Mouse (Mus musculus): ENCODE results near the gene Epn1. TPM values are rescaled to one million over a fixed set of nuclear protein-coding genes. Genes with fewer than 3 reads are reported as not detected.

The Epn1 gene
- polyA plus RNA-seq, 1 experiment from 2014 or later, result 69.1 TPM

DNA sequence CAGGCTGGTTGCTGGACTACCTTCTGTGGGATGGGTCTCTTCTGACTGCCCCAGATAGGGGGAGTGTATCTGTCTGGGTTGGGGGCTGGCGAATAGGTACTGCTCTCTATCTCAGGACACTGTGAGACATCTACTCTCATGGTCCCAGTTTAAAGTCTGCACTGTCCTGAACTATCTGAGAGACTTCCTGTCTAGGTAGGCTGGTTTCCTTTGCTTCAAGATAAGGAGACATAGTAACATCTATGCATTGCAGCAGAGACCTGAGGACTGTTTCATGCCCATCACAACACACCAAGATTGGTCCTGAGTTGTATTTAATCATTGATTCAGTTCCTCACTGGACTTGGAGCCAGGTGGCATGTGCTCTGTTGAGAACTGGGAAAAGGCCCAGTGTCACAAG lies 5.5 kb downstream of the Epn1 start:
- no peak overlapping the region for H3K27ac ChIP-seq
- no peak for DNase-seq (ENCODE audit: low spot score)
- H3K4me3 ChIP-seq, result no peak overlapping the region
- WGBS, result 94% methylated on average over 1 of the region's 1 CpGs
- H3K9me3 ChIP-seq (replicated peaks), result no peaks in the 10 kb centered on the region
- no peaks in the 10 kb centered on the region for H3K27me3 ChIP-seq (ENCODE audit: low read depth, poor library complexity, severe bottlenecking)
- peaks cover 80% of the 10 kb centered on the region for H3K36me3 ChIP-seq
- H3K4me1 ChIP-seq, result peaks cover 25% of the 10 kb centered on the region

DNA sequence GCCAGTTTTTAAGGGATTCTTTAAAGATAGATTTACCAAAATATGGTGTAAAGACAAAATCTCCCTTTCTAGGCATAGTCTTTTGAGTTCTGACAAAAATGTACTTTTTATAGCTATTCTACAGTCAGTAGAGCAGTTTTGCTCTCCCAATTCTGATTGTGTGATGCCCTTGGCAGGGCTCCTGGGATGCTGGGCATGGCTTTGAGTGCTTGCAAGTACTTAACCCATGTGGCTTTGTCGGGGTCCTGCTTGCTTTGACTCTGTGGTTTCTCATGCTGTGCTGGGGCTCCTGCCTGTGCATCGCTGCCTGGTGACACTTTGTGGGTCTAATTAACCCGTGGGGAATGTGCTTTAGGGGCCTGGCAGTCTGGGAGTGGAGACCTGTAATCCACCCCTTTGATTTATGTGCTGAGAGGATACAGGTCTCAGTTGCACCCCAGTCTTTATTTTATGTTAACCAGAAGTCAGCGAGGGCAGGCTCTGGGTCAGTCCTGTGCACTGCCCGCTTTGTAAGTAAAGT lies 6.9 kb downstream of the Epn1 start:
- H3K36me3 ChIP-seq, result peaks cover 92% of the 10 kb centered on the region
- no peak overlapping the region for H3K27ac ChIP-seq
- WGBS, result 40% methylated on average over 5 of the region's 5 CpGs
- H3K4me1 ChIP-seq, result peaks cover 14% of the 10 kb centered on the region; the same call in 1 of the 2 replicates
- H3K4me3 ChIP-seq, result no peak overlapping the region
- H3K9me3 ChIP-seq (replicated peaks), result no peaks in the 10 kb centered on the region
- no peak for DNase-seq (ENCODE audit: low spot score)
- H3K27me3 ChIP-seq (ENCODE audit: low read depth, poor library complexity, severe bottlenecking), result no peaks in the 10 kb centered on the region

DNA sequence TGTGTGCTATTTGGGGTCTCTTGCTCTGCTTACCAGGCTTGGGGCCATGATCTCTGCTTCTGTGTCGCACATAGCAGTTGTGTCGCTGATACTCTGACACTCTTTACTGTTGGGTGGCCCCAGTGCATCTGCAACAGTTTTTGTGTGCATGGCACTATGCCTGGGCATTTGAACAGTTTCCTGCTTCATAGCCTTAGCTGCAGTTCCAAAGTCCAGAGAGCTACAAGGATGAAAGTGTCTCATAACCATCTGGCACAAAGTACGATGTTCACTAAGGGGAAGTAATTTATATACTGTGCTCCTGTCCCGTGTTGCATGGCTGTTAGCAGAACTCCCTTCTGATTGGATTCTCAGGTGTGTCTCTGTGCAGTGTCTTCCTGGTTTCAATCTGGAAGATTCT lies 7.9 kb downstream of the Epn1 start:
- Histone ChIP-seq H3K27ac (no peak overlapping the region), H3K9me3 (replicated peaks) (no peaks in the 10 kb centered on the region), H3K4me1 (peaks cover 14% of the 10 kb centered on the region; the same call in 1 of the 2 replicates), H3K4me3 (no peak overlapping the region), H3K27me3 (ENCODE audit: low read depth, poor library complexity, severe bottlenecking) (no peaks in the 10 kb centered on the region), H3K36me3 (peaks cover 95% of the 10 kb centered on the region)
- WGBS, result 88% methylated on average over 4 of the region's 4 CpGs
- DNase-seq (ENCODE audit: low spot score), result no peak

DNA sequence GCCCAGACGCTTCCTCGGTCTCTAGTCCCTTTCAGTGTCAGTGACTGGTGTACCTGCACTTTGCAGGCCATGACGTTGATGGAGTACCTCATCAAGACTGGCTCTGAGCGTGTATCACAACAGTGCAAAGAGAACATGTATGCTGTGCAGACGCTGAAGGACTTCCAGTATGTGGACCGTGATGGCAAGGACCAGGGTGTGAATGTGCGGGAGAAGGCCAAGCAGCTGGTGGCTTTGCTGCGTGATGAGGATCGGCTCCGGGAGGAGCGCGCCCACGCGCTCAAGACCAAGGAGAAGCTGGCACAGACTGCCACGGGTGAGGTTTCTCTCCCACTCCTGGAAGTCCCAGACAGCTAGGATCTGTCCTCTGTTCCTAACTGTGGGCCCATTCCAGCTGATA lies 9.8 kb downstream of the Epn1 start:
- no peak for DNase-seq (ENCODE audit: low spot score)
- Histone ChIP-seq H3K27me3 (ENCODE audit: low read depth, poor library complexity, severe bottlenecking) (no peaks in the 10 kb centered on the region), H3K9me3 (replicated peaks) (no peaks in the 10 kb centered on the region), H3K36me3 (peaks cover 95% of the 10 kb centered on the region), H3K27ac (no peak overlapping the region), H3K4me1 (peaks cover 14% of the 10 kb centered on the region; the same call in 1 of the 2 replicates), H3K4me3 (no peak overlapping the region)
- WGBS, result 96% methylated on average over 15 of the region's 15 CpGs

DNA sequence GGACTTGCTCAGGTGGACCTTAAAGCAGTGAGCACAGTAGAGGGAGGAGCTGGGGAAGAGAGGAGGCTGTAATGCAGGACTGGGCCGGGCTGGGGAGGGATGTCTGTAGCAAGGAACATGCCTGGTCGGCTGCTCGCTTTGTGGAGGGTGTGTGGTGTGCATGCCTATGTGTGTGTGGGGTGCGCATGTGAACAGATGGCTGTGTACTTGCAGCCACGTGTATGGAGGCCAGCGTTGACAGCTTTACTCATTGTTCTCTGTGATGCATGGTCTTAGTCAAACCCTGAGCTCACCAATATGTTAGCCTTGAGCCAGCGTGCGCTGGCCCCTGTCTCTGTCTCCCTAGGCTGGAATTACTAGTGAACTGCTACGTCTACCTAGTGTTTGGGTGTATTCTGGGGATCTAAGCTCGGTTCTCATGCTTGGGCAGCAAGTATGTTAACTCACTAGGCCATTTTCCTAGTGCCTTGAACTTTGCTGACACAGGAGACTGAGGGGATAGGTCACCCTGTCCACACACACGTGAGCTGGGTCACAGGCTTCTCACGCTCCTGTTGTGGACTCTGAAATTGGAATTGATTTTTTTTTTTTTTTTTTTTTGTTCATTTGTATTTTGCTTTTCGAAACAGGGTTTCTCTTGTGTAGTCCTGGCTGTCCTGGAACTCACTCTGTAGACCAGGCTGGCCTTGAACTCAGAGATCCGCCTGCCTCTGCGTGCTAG lies 11.1 kb downstream of the Epn1 start:
- H3K9me3 ChIP-seq (replicated peaks), result no peaks in the 10 kb centered on the region
- DNase-seq (ENCODE audit: low spot score), result no peak
- peaks cover 95% of the 10 kb centered on the region for H3K36me3 ChIP-seq
- H3K27me3 ChIP-seq (ENCODE audit: low read depth, poor library complexity, severe bottlenecking), result no peaks in the 10 kb centered on the region
- no peak overlapping the region for H3K4me3 ChIP-seq
- WGBS, result 92% methylated on average over 15 of the region's 15 CpGs
- H3K4me1 ChIP-seq, result peaks cover 12% of the 10 kb centered on the region; the same call in 1 of the 2 replicates
- H3K27ac ChIP-seq, result no peak overlapping the region

DNA sequence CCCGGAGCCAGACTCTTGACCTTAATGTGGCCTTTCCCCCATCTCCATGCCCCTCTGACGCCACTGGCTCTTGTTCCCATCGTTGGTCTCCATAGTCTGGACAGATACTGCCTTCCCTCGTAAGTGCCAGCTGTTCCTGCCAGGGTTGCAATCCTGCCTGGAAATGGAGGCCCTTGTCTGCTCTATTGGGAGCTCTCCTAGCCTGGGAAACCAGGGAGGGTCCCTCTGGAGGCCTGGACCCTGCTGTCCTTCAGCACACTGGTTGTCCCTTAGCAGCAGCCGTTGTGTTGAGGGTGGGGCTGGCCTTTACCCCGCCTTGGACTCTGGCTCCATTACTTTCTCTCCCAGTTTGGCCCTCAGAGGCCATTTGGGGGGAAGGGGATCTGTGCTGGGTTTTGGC lies 12.3 kb downstream of the Epn1 start:
- Histone ChIP-seq H3K27ac (no peak overlapping the region), H3K9me3 (replicated peaks) (no peaks in the 10 kb centered on the region), H3K36me3 (peaks cover 96% of the 10 kb centered on the region), H3K4me3 (no peak overlapping the region), H3K27me3 (ENCODE audit: low read depth, poor library complexity, severe bottlenecking) (no peaks in the 10 kb centered on the region), H3K4me1 (0 out of 2 replicates have a peak, but pooled peaks cover 2% of the 10 kb centered on the region)
- 89% methylated on average over 6 of the region's 6 CpGs for WGBS
- DNase-seq (ENCODE audit: low spot score), result no peak

DNA sequence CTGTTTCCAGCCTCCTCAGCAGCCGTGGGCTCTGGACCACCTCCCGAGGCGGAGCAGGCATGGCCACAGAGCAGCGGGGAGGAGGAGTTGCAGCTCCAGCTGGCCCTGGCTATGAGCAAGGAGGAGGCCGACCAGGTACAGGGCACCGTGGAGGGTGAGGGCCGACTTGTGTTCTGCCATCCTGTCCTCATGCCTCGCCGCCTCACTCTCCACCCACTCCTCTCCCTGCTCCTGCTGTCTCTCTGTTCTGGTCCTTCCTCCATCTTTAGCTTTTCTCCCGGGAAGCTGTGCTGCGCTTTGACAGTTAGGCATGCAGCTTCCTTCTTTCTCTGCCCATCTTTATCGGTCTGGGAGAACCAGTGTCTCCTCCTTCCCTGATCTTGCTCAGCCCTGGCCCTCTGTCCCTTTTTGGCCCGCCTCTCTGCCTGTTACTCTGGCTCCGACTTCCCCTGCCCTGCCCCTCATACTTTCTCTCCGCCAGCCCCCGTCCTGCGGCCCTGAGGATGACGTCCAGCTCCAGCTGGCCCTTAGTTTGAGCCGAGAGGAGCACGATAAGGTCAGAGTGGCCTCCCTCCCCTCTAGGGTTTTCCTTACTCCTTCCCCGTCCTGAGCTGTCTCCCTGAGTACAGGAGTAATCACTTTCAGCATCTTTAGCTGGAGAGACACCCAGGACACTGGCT lies 12.9 kb downstream of the Epn1 start:
- H3K4me1 ChIP-seq, result no peaks in the 10 kb centered on the region
- WGBS, result 88% methylated on average over 21 of the region's 21 CpGs
- H3K9me3 ChIP-seq (replicated peaks), result no peaks in the 10 kb centered on the region
- no peaks in the 10 kb centered on the region for H3K27me3 ChIP-seq (ENCODE audit: low read depth, poor library complexity, severe bottlenecking)
- no peak for DNase-seq (ENCODE audit: low spot score)
- no peak overlapping the region for H3K27ac ChIP-seq
- no peak overlapping the region for H3K4me3 ChIP-seq
- peaks cover 96% of the 10 kb centered on the region for H3K36me3 ChIP-seq

DNA sequence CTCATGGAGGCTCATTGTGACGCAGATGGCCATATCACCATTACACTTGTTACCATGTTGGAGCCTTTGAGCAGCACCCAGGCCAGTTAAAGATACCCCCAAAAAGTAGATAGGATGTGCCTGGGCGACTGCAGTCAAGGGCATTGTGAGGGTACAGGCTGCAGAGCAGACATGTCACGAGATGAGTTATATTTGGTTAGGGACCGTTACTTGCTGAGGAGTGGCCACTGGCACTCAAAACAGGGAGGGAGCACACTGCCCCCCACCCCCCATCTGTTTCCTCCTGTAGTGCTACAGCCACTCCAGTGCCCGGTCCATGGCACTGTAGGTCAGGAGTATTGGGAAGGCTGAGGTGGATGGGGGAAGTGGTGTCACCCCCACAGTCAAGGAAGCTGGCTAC lies 18.7 kb downstream of the Epn1 start:
- Histone ChIP-seq H3K4me3 (no peak overlapping the region), H3K36me3 (peaks cover 61% of the 10 kb centered on the region), H3K9me3 (replicated peaks) (no peaks in the 10 kb centered on the region), H3K27me3 (ENCODE audit: low read depth, poor library complexity, severe bottlenecking) (no peaks in the 10 kb centered on the region), H3K27ac (no peak overlapping the region), H3K4me1 (no peaks in the 10 kb centered on the region)
- 95% methylated on average over 5 of the region's 5 CpGs for WGBS
- DNase-seq (ENCODE audit: low spot score), result no peak

DNA sequence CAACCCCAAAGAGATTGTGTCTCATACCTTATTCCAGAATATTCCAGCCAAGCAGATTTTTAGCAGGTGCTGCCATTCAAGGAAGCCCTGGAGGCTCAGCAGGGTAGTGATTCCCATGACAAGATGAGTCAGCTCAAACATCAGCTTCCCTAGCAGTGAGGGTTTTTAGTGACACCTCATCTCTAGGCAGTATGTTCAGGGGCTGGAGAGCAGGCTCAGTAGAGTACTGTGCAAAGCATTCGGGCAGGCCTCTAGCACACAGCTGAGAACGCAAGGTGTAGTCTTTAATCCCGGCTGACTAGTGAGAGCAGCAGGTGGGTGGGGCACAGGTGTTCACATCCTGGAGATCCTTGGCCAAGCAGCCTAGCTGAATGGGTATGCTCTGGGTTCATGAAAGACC lies 19.8 kb downstream of the Epn1 start:
- no peak overlapping the region for H3K4me3 ChIP-seq
- 79% methylated on average over 3 of the region's 3 CpGs for WGBS
- H3K27me3 ChIP-seq (ENCODE audit: low read depth, poor library complexity, severe bottlenecking), result no peaks in the 10 kb centered on the region
- H3K27ac ChIP-seq, result no peak overlapping the region
- H3K9me3 ChIP-seq (replicated peaks), result no peaks in the 10 kb centered on the region
- DNase-seq (ENCODE audit: low spot score), result no peak
- no peaks in the 10 kb centered on the region for H3K4me1 ChIP-seq
- peaks cover 50% of the 10 kb centered on the region for H3K36me3 ChIP-seq

DNA sequence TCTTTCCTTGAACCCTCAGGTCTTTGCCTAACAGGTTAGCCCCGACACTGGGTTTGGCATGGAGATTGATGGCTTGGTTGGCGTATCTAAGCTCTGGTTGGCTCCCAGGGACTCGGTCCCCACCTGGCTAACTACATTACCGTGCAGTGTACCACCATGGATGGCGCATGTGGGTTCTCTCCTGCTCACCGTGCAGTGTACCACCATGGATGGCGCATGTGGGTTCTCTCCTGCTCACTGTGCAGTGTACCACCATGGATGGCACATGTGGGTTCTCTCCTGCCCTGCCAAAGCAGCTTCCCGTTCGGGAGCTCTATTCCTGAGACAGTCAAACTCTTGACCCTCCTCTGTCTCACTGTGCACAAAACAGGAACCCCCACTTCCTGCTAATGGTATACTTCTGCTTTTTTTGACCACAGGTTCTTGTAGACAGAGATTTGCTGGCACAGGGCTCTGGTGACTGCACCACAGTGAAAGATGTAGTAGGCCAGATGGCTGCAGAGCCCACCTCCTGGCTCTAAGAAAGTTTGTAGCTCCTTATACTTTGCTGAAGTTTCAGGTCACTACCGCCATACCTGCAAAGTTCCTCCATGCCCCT lies 21.1 kb downstream of the Epn1 start:
- H3K9me3 ChIP-seq (replicated peaks), result no peaks in the 10 kb centered on the region
- 93% methylated on average over 10 of the region's 10 CpGs for WGBS
- DNase-seq (ENCODE audit: low spot score), result no peak
- H3K27ac ChIP-seq, result no peak overlapping the region
- H3K4me1 ChIP-seq, result no peaks in the 10 kb centered on the region
- no peak overlapping the region for H3K4me3 ChIP-seq
- H3K27me3 ChIP-seq (ENCODE audit: low read depth, poor library complexity, severe bottlenecking), result no peaks in the 10 kb centered on the region
- peaks cover 37% of the 10 kb centered on the region for H3K36me3 ChIP-seq

DNA sequence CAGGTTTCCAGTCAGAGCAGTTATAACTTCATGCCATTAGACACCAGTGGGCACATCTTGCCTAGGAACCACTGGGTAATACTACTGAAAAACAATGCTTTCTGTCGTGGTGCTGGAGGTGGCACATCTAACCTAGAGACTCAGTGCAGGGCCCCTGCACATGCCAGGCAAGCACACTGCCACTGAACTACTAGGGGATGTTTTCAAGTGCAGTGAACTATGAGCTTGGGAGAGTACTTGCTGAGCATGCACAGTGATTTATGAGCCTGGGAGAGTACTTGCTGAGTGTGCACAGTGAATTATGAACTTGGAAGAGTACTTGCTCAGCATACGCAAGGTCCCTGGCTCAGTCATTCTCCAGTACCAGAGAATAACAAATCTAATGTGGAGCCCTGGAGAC lies 22.5 kb downstream of the Epn1 start:
- Histone ChIP-seq H3K27ac (no peak overlapping the region), H3K4me3 (no peak overlapping the region), H3K9me3 (replicated peaks) (no peaks in the 10 kb centered on the region), H3K4me1 (no peaks in the 10 kb centered on the region), H3K27me3 (ENCODE audit: low read depth, poor library complexity, severe bottlenecking) (no peaks in the 10 kb centered on the region), H3K36me3 (peaks cover 23% of the 10 kb centered on the region)
- DNase-seq (ENCODE audit: low spot score), result no peak
- 88% methylated on average over 2 of the region's 2 CpGs for WGBS

DNA sequence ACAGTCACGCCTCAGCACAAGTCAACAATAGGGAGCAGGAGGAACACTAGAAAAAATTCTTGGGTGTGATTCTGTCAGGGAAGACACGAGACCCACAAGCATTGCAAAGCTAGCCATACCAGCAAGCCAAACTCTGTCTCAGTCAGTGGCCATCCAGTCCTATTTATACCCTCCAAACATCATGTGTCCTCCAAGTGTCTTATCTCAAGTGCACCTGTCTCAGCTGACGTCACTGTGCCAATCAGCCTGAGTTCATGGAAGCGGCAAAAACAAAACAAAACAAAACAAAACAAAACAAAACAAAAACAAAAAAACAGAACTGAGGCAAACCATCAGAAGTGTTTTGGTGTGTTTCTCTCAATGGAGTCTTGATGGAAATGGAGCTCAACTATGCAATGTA lies 28.2 kb downstream of the Epn1 start:
- no peaks in the 10 kb centered on the region for H3K27me3 ChIP-seq (ENCODE audit: low read depth, poor library complexity, severe bottlenecking)
- WGBS, result 81% methylated on average over 4 of the region's 4 CpGs
- H3K36me3 ChIP-seq, result no peaks in the 10 kb centered on the region
- no peaks in the 10 kb centered on the region for H3K9me3 ChIP-seq (replicated peaks)
- no peak overlapping the region for H3K27ac ChIP-seq
- H3K4me3 ChIP-seq, result no peak overlapping the region
- no peaks in the 10 kb centered on the region for H3K4me1 ChIP-seq
- no peak for DNase-seq (ENCODE audit: low spot score)

DNA sequence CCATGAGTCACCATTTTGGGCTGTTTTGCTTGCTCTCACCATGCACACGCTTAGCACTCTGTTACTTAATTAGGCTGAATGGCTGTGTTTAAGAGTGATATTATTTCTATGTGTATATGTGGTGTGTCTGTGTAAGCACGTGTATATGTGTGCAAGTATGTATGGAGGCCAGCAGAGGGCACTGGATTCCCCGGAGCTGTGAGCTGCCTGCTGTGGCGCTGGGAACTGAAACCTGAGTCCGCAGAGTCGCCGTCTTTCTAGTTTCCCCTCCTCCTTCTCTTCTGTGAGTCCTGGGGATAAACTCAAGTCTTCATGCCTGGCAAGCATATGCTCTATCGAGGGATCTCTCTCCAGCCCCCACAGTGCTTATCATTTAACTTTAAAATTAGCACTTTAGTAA lies 29.3 kb downstream of the Epn1 start:
- Histone ChIP-seq H3K36me3 (no peaks in the 10 kb centered on the region), H3K27ac (no peak overlapping the region), H3K4me3 (no peak overlapping the region), H3K9me3 (replicated peaks) (no peaks in the 10 kb centered on the region), H3K4me1 (no peaks in the 10 kb centered on the region), H3K27me3 (ENCODE audit: low read depth, poor library complexity, severe bottlenecking) (no peaks in the 10 kb centered on the region)
- no peak for DNase-seq (ENCODE audit: low spot score)
- WGBS, result 86% methylated on average over 8 of the region's 8 CpGs

Data from limb, embryonic 10.5 days (tissue).